In genomic region chr9:44485105-44485515, GRCm38 (mm10) we compare ENCODE assay signal across 8 mouse cellular contexts. TPM values are rescaled to one million over a fixed set of nuclear protein-coding genes. Genes with fewer than 3 reads are reported as not detected.
DNase-seq lines count a peak whose midpoint lies in the region; ATAC-seq and TF ChIP-seq lines count a peak whose summit lies in the region.

No protein-coding gene starts in this region.

- peaks cover 60 to 72% of the 10 kb centered on the region in 2 experiments for H3K4me1 ChIP-seq in heart, embryonic 14.5 days (ENCODE audit: control insufficient read depth in 2 of 2, insufficient read depth in 2 of 2, low read length in 2 of 2)
- peaks cover 81% of the 10 kb centered on the region for H3K4me1 ChIP-seq in forebrain, embryonic 10.5 days
- peaks cover 20% of the 10 kb centered on the region for H3K4me1 ChIP-seq in intestine, postnatal 0 days (replicated peaks; ENCODE audit: control insufficient read depth, insufficient read depth, low read length)
- H3K4me1 ChIP-seq in midbrain, embryonic 15.5 days: peaks cover 80% of the 10 kb centered on the region

- no peaks in the 10 kb centered on the region for H3K27me3 ChIP-seq in heart, embryonic 14.5 days (ENCODE audit: control insufficient read depth, insufficient read depth, low read length)
- H3K27me3 ChIP-seq in forebrain, embryonic 10.5 days (ENCODE audit: poor library complexity, severe bottlenecking): peaks cover 12% of the 10 kb centered on the region
- no peaks in the 10 kb centered on the region for H3K27me3 ChIP-seq in intestine, postnatal 0 days (replicated peaks; ENCODE audit: control insufficient read depth, insufficient read depth, low read length)
- H3K27me3 ChIP-seq in midbrain, embryonic 15.5 days (replicated peaks): no peaks in the 10 kb centered on the region

- H3K9ac ChIP-seq in heart, embryonic 14.5 days (ENCODE audit: low read length): peak overlapping the region; percentile 95
- peak overlapping the region; percentile 42; the same call in 1 of the 2 replicates for H3K9ac ChIP-seq in intestine, postnatal 0 days (ENCODE audit: low read depth, low read length)
- peak overlapping the region; percentile 97 for H3K9ac ChIP-seq in midbrain, embryonic 15.5 days

- WGBS in heart, embryonic 14.5 days: 44% methylated on average over 6 of the region's 6 CpGs
- 39% methylated on average over 6 of the region's 6 CpGs for WGBS in forebrain, embryonic 10.5 days
- WGBS in intestine, postnatal 0 days: 34% methylated on average over 6 of the region's 6 CpGs
- WGBS in midbrain, embryonic 15.5 days: 42% methylated on average over 6 of the region's 6 CpGs

- 0 out of 4 replicates have a peak overlapping the region, but pooled peaks of 1 of the 2 experiments have one; percentile 93 for H3K27ac ChIP-seq in heart, embryonic 14.5 days (replicated peaks in 1 of 2; ENCODE audit: control insufficient read depth in 1 of 2, insufficient read depth in 1 of 2, low read depth in 2 of 2, low read length in 2 of 2)
- H3K27ac ChIP-seq in forebrain, embryonic 10.5 days: peak overlapping the region; percentile 86
- peak overlapping the region; percentile 73 for H3K27ac ChIP-seq in intestine, postnatal 0 days (ENCODE audit: low read depth, low read length)
- no peak overlapping the region for H3K27ac ChIP-seq in midbrain, embryonic 15.5 days

- no peak for TF ChIP-seq CTCF in intestine, postnatal 0 days (IDR thresholded peaks at IDR 0.05; ENCODE audit: low read depth)

- H3K4me2 ChIP-seq in heart, embryonic 14.5 days (ENCODE audit: low read length): peak overlapping the region; percentile 73
- peak overlapping the region; percentile 84 for H3K4me2 ChIP-seq in intestine, postnatal 0 days (replicated peaks; ENCODE audit: low read depth)
- H3K4me2 ChIP-seq in midbrain, embryonic 15.5 days: peak overlapping the region; percentile 93

- H3K36me3 ChIP-seq in heart, embryonic 14.5 days (ENCODE audit: control insufficient read depth, insufficient read depth, low read length): no peaks in the 10 kb centered on the region
- peaks cover 8% of the 10 kb centered on the region for H3K36me3 ChIP-seq in forebrain, embryonic 10.5 days (replicated peaks)
- H3K36me3 ChIP-seq in intestine, postnatal 0 days (ENCODE audit: control insufficient read depth, insufficient read depth): no peaks in the 10 kb centered on the region
- no peaks in the 10 kb centered on the region for H3K36me3 ChIP-seq in midbrain, embryonic 15.5 days (replicated peaks)

- DNase-seq in heart, postnatal 4 days: no peak
- no peak for DNase-seq in forebrain, embryonic 10.5 days (ENCODE audit: extremely low spot score, low spot score)
- no peak for DNase-seq in urinary bladder, postnatal 4 days (ENCODE audit: low spot score in 2 of 2)
- no peak for DNase-seq in lung, postnatal 14 days

- peak overlapping the region; percentile 11 to 68 for H3K4me3 ChIP-seq in heart, embryonic 14.5 days (ENCODE audit: control insufficient read depth in 1 of 2, insufficient read depth in 1 of 2, low read depth in 1 of 2, low read length in 2 of 2)
- peak overlapping the region; percentile 98 for H3K4me3 ChIP-seq in forebrain, embryonic 10.5 days
- H3K4me3 ChIP-seq in intestine, postnatal 0 days (ENCODE audit: low read depth, low read length): peak overlapping the region; percentile 98
- H3K4me3 ChIP-seq in midbrain, embryonic 15.5 days: peak overlapping the region; percentile 84

- no peak for ATAC-seq in heart, embryonic 14.5 days (ENCODE audit: insufficient number of reproducible peaks, insufficient read depth, low FRiP score, low read depth)
- no peak for ATAC-seq in intestine, postnatal 0 days
- no peak for ATAC-seq in midbrain, embryonic 15.5 days (replicated peaks)
- ATAC-seq in megakaryocyte, adult 5-6 weeks (ENCODE audit: poor library complexity, severe bottlenecking): no peak

- H3K9me3 ChIP-seq in heart, embryonic 14.5 days (ENCODE audit: control insufficient read depth, low read length): no peaks in the 10 kb centered on the region
- H3K9me3 ChIP-seq in forebrain, embryonic 10.5 days: no peaks in the 10 kb centered on the region
- H3K9me3 ChIP-seq in intestine, postnatal 0 days (ENCODE audit: control insufficient read depth): no peaks in the 10 kb centered on the region
- H3K9me3 ChIP-seq in midbrain, embryonic 15.5 days: no peaks in the 10 kb centered on the region

RNA-seq across cellular contexts. Expression of gene Bcl9l, which starts 2.5 kb away (rescaled TPM):
- 12.1 and 12.5 TPM in 2 replicates for polyA plus RNA-seq in heart, embryonic 14.5 days (2014; fragmentation: Nextera tagmentation; extraction: Ambion mirVana)
- total RNA-seq in heart, postnatal 4 days (2021): 10 to 100 TPM; 56.8 to 64.0 TPM
- 3.9 and 5.0 TPM in 2 replicates for polyA plus RNA-seq in forebrain, embryonic 10.5 days (2016; fragmentation: Nextera tagmentation; extraction: Ambion mirVana)
- 4.8 and 4.9 TPM in 2 replicates for polyA plus RNA-seq in intestine, postnatal 0 days (2015; fragmentation: Nextera tagmentation; extraction: Ambion mirVana)
- 12.5 and 13.0 TPM in 2 replicates for polyA plus RNA-seq in midbrain, embryonic 15.5 days (2015; fragmentation: Nextera tagmentation; extraction: Ambion mirVana)
- 6.0 TPM in 2 replicates for total RNA-seq in megakaryocyte, adult 5-6 weeks (2015)
- total RNA-seq in megakaryocyte, adult 5-6 weeks (2017): 2.6 and 3.0 TPM in 2 replicates

RNA-seq across cellular contexts. Expression of gene Upk2, which starts 30.3 kb away (rescaled TPM):
- not detected in 2 replicates for polyA plus RNA-seq in heart, embryonic 14.5 days (2014; fragmentation: Nextera tagmentation; extraction: Ambion mirVana)
- total RNA-seq in heart, postnatal 4 days (2021): not detected
- polyA plus RNA-seq in forebrain, embryonic 10.5 days (2016; fragmentation: Nextera tagmentation; extraction: Ambion mirVana): not detected in 2 replicates
- not detected in 2 replicates for polyA plus RNA-seq in intestine, postnatal 0 days (2015; fragmentation: Nextera tagmentation; extraction: Ambion mirVana)
- not detected in 2 replicates for polyA plus RNA-seq in midbrain, embryonic 15.5 days (2015; fragmentation: Nextera tagmentation; extraction: Ambion mirVana)
- not detected in 2 replicates for total RNA-seq in megakaryocyte, adult 5-6 weeks (2015)
- total RNA-seq in megakaryocyte, adult 5-6 weeks (2017): not detected in 2 replicates

RNA-seq across cellular contexts. Expression of gene Foxr1, which starts 44.2 kb away (rescaled TPM):
- not detected in 2 replicates for polyA plus RNA-seq in heart, embryonic 14.5 days (2014; fragmentation: Nextera tagmentation; extraction: Ambion mirVana)
- total RNA-seq in heart, postnatal 4 days (2021): not detected
- polyA plus RNA-seq in forebrain, embryonic 10.5 days (2016; fragmentation: Nextera tagmentation; extraction: Ambion mirVana): not detected in 2 replicates
- not detected in 2 replicates for polyA plus RNA-seq in intestine, postnatal 0 days (2015; fragmentation: Nextera tagmentation; extraction: Ambion mirVana)
- polyA plus RNA-seq in midbrain, embryonic 15.5 days (2015; fragmentation: Nextera tagmentation; extraction: Ambion mirVana): not detected in 2 replicates
- not detected in 2 replicates for total RNA-seq in megakaryocyte, adult 5-6 weeks (2015)
- not detected in 2 replicates for total RNA-seq in megakaryocyte, adult 5-6 weeks (2017)

Comparison
In these comparisons a context has a peak if more than half of its experiments do, and no peak if none do; other contexts are left out.
1. H3K4me3 ChIP-seq: peak in every context shown above with its lines; median percentile 98 in forebrain, embryonic 10.5 days; 98 in intestine, postnatal 0 days; 84 in midbrain, embryonic 15.5 days; 40 in heart, embryonic 14.5 days.
2. H3K9ac ChIP-seq: peak in every context shown above with its lines; median percentile 97 in midbrain, embryonic 15.5 days; 95 in heart, embryonic 14.5 days; 42 in intestine, postnatal 0 days.